Mouse (Mus musculus) c-Kit-negative CD71-positive TER-119-positive erythroid progenitor cells, embryonic 14.5 days (primary cell): Measurements from ENCODE around the gene Irf2.

Experiments used
- DNase-seq: peaks from one replicate; pipeline ENCODE4 v3.0.0-alpha.2; 2013; ENCODE audit warnings: low read depth, low spot score

Gene Irf2

DNA sequence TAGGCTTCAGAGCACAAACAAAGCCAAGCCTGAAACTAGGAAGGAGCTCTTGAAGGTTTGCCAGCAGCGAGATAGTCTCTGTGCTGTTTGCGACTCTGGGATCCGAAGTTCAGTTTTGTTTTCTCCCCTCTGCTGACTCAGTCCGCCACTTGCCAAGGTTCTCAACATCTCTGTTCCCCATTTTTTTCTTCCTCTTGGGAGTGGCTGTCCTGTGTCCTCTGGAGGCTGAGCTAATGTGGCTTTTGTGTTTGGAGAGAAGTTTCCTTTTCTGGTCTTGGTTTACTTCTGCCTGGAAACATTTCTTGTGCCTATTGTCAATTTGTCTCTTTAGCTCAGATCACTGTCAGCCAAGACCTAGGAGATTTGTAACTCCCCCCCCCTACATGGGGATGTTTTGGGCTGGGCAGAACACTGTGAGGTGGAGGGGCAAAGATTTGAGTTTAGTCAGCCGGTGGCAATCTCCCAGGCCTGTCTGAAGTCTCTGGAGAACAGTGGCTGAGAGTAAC, 103.2 kb downstream of the Irf2 start:
- DNase-seq = no peak

DNA sequence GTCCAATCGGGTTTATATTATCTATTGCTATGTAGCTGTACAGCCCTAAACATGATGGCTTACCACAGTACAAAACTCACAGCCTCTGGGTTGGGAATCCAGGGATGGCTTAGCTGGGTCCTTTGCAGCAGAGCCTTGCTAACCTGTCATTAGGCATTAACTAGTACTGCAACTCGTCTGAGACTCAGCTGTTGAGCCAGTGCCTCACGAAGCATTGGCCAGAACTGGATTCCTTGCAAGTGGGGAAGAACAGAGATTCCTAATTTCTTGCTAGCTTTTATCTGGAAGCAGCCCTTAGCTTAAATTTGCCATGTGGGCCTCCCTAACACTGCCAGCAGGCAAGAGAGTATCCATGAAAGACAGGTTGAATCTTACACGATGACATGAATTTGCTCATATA, 104.3 kb downstream of the Irf2 start:
- no peak for DNase-seq

DNA sequence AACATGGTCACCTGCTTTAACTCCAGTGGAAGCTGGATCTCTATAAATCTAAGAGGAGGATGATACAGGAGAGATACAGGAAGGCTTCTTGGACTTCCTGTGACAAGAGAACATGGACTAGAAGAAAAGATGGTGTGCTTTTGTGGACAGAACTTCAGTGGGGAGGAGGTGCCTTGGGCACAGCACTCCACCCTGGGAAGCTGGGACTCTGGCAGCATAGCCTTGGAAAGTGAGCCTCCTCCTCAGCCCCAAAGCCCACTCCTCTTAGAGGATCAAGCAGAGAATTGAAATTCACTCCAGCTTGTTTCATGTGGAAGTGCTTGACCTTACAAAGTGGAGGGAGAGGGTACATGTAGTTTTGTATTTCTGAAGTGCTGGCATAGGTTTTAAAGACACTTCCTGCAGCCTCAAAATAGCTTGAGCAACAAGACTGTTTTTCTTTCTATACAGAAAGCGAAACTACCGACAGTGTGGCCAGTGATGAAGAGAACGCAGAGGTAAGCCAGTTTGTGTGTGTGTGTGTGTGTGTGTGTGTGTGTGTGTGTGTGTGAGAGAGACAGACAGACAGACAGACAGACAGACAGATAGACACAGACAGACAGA, 104.9 kb downstream of the Irf2 start:
- DNase-seq = no peak

DNA sequence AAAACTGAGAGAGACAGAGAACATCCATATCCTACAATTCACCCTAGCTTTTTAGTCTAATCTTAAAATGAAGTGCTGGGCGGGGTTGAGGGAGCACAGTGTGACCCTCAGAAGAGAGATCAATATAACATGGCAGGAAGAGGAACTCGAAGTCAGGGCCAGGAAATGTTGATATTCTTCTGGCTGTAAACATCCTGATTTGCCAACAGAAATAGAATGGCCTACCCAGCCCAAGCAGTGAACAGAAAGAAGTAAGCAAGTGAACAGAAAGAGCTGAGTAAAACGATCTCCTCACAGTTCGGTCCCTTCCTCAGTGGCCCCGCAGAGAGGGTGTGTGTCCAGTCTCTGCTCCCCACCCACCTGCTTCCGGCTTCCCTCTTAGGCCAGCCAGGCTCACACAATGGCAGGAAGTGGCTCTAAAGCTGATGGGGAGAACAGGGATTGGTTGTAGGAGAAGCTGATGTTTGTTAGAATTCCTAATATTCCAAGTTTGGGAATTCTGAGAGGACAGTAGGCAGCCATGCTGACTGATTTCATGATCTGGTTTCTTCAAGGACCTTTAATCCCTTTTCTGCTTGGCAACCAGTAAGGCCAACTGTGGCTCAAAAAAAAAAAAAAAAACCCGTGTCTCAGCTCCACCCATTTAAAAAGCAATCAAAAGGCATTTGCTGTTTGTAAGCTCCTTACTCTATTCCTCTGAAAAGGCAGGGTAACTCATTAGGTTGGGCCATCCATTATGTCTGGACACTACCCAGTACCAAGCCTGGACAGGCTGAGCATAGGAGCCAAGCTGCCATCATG, 105.6 kb downstream of the Irf2 start:
- DNase-seq = no peak

DNA sequence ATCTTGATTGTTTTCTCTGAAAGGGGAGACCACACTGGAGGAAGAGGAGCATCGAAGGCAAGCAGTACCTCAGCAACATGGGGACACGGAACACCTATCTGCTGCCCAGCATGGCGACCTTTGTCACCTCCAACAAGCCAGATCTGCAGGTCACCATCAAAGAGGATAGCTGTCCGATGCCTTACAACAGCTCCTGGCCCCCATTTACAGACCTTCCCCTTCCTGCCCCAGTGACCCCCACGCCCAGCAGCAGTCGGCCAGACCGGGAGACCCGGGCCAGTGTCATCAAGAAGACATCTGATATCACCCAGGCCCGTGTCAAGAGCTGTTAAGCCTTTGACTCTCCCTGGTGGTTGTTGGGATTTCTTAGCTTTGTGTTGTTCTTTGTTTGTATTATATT, 106.4 kb downstream of the Irf2 start:
- no peak for DNase-seq

DNA sequence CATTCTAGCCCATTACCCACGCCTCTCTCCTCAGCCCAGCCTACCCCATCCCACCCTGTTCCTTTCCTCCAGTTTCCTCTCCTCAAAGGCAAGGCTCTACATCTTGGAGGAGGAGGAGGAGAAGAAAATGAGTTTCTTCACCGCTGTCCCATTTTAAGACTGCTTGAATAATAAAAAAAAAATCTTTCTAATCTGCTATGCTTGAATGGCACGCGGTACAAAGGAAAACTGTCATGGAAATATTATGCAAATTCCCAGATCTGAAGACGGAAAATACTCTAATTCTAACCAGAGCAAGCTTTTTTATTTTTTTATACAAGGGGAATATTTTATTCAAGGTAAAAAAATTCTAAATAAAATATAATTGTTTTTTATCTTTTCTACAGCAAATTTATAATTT, 107.4 kb downstream of the Irf2 start:
- no peak for DNase-seq

DNA sequence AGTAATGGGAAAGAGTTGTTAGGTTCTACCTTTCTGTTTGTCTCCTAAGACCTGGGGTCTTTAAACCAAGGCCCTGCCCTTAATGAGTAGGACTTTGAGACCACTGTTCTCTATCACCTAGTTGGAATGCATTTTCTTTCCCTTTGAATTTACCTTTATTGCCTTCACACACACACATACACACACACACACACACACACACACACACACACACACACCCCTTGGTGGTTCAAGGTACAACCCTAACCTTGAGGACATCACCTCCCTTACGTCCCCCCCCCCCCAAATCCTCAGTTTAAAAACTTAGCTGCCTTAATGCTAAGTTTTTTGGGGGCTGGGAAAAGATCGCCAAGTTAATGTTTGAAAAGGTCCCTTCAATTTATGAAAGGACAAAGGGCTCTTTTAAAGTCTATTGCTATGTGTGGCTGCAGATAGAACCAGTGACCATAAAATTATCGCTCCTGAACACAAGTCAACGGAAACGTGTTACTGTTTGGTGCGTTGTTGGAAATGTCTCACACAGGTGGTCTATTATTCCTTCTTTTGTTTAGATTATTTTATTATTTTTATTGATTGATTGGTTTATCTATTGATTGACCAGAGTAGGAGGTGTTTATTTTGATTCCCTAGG, 108.6 kb downstream of the Irf2 start:
- DNase-seq = no peak

DNA sequence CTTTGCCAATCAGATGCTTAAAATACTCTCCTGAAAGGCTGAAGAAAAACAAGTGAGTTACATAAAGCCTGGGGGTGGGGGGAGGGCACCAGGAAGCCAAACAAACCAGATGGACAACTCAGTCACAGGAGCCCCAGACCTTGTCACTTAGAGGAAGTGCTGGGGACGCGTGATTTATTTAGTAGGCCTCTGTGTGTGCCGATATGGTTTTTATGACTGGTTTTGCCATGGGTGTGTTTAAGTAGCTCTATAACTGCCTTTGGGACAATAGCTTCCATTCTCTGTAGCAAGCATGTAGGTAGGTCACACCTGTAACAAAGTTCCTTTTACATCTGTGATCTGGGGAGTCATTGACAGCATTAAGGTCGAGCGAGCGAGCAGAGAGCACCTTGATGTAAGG, 109.4 kb downstream of the Irf2 start:
- DNase-seq = no peak

DNA sequence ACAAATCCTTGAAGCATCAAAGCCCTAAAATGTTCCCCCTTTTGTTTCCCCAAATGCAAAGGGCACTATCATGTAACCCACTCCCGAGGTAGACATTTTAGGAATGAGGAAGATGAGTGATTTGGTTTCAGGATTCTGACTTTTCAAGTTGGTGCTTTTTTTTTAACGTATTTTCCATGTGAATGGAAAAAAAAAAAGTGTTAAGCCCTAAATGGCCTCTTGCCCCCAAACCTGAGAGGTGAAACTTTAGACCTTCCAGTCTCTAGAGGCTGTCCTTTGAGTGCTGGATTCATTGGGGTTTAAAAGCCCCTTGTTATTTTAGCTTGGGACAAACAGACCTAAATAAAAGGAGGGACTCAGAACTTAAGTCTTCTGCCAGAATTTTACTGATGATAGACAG, 109.9 kb downstream of the Irf2 start:
- no peak for DNase-seq

DNA sequence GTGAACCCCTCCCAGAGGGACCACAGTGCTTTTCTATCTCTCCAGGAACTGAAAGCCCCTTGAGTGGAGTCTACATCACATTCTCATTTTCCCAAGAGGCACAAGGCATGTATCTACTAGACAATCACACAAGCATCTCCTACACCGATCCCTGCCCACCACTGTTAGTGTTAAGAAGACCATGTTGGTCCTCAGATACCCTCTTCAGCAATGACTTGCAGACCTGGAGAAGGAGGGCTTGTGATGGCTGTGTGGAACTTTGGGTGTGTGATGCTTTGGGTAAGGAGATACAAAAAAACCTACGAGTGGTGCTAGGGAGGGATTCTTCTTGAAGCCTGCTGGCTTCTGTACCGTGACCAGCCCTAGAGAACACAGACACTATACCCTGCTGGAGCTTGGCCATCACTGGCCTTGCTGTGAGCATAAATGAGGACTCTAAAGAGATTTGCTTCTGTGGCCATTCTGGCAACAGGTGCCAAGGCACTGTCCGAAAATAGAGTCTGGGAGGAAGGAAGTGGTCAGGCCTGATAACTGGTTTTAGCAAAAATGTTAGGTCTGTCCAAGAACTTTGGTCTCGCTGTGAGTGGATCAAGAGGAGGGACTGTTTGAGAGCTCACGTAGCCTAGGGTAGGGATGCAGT, 110.8 kb downstream of the Irf2 start:
- no peak for DNase-seq

DNA sequence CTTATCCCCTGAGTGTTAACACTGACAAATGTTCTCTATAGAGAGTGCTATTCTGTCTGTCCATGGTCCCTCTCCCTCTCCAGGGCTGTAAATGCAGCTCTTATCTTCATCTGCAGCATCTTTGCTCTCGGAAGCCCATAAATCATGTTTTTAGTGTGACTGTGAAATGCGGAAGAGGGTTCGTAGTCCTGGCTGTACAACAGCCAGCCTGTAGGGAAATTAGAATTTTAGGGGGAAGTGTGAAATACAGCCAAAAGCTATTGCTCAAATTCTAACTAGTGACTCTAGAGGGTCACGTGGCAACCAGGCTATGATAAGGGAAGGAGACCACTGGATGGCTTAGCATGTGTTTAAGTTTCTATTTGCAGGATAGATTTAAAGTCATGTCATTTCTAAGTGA, 112.0 kb downstream of the Irf2 start:
- no peak for DNase-seq

DNA sequence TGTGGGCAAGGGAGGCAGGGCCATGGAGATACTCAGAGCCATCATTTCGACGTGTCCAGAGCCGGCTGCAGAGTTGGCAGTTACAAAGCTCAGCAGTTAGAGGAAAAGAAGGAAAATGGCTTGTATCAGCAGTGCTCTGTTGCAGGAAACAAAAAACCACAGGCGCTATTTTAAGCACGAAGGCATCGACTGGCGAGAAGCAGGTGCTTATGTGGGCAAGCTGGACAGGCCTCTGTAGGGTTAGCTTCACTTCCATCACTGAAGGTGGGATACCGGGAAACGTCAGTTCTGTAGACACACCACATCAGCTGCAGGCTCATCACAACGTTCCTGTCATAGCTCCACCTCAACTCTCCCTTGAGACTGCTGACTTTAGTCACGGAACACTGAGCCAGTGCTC, 112.8 kb downstream of the Irf2 start:
- no peak for DNase-seq

DNA sequence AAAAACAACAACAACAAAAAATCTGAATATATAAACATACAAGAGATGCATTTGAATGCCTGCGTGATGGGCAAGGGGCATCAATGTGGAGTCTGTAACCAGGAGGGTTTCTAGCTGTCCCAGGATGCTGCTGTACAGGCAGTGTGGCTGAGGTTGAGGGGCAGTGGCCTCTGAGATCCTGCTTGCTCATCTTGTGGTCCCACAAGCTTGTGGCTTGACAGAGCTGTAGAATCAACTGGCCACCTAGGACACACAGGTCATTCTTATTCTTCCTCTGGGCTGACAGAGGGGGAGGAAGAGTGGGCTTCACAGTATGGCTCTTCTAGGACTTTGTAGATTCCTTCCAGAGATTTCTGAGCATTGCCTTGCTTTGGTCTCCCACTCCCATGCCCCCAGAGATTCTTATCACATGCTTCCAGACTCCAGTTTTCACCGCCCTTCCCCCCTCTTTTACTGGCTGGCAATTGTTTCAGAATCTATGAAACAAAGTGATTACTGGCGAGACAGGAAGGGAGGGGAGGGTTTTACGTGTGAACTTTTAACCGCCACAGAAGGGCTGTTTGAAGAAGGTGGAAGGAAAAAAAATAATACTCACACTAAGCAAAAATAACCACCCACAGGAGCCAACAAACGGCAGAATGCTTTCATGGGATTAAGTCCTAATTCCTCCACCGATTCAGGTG, 119.8 kb downstream of the Irf2 start:
- no peak for DNase-seq

DNA sequence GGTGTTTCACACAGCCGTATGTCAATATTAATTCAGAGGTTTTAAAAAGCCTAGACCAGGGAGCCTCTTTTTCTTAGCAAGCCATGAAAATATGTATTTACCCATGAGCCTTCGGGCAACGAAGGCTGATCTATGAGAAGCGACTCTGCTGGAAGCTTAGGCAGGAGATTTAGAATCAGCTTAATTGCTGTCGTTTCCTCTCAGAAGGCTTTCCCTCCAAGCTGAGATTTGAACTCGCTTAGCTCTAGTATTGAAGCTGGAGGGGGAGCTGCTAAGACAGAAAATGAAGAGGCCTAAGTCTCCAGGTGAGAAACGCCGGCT, 120.3 kb downstream of the Irf2 start:
- no peak for DNase-seq

DNA sequence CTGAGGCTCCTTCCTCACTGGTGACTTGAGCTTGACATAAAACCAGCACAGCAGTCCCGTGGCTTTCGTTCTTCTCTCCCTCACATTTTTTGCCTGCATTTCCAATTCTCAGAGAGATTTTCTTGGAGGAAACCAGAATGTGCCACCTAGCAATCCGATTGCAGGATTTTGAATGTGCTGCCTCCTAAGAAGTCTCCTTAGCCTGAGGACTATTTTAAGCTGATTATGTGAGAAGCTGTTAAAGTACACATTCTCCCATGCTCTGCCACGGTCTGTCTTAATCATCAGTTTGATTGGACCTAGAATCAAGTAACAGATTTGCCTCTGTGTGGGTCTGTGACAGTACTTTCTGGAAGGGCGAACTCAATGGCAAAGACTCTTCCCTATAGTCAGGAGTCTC, 123.0 kb downstream of the Irf2 start:
- no peak for DNase-seq

DNA sequence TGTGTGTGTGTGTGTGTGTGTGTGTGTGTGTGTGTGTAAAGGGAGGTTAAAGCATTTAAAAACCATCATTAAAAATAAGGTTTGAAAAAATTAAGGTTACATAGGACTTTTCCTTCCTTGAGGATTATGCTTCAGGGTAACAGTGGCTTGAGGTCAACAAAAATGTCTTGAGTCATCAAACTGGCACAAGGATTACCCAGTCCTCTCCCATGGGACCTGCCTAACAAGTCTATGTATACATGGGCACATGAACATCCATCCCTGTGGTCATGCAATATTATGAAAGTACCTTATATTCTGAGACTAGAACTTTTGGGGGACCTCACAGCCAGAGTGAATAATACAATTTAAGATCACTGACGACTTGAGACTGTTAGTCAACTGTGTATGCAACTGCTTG, 125.9 kb downstream of the Irf2 start:
- no peak for DNase-seq

DNA sequence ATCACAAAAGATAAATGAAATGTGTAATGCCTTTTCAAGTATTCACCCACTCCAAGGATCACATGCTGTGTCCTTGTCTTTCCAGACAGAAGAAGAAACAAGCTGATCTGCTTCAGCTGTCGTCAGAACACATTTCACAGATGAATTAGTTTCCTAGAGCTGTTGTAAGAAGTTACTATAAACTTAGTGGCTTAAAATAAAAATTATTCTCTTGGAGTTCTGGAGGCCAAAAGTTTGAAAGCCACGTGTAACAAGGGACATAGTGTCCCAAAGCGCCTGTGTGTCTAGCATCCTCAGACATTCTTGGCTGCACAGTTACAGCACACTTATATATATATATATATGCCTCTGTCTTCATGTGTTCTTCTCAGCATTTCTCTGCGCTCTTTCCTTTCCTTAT, 127.9 kb downstream of the Irf2 start:
- DNase-seq = no peak

DNA sequence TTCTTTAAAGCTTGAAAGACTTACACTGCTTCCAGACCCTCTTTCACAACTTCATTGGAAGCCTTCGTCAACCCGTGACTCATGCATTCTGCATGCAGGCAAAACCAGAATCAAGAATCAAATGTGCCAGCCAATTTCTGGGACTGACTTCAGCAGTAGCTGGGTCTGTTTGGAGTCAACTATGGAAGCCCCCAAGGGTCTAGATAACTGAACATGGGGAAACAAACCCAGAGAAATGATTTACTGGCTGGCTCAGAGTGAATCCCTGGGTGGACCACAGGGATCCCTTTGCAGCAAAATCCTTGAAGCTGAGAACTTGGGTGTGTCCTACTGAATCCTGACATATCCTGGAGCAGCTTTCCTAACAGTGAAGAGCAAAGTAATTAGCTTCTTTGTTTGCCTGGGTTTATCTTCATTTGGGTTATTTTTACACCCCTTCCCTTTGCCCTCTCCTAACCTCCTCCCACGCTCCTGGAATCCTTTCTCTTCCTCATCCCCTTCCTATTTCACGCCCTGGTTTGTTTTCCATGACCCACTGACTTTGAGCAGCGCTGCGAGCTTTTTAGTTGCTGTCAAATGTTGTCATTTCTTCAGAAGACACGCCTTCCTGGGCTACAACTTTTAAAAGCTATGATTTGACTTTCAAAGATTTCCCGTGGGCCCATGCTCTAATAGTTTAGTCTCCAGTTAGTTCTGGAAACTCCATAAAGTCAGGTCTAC, 129.0 kb downstream of the Irf2 start:
- DNase-seq = no peak

DNA sequence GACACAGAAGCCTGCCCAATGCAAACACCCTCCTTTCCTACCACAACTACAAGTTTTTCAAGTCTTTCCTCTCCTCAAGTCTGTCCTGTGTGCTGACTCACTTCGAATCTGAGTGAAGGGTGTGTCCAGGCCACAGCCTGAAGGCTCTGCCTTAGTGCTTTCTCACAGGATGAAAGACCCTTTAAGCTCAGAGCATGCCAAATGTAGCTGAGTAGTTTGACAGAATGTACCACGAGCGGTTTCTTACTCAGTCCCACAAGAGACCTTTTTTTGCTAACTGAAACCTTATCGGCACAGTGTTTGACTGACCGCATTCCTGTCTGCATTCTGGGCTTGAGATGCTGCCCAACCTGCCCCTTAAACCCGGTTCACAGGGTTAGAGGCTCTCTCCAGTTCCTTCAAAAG, 130.0 kb downstream of the Irf2 start:
- DNase-seq = no peak

DNA sequence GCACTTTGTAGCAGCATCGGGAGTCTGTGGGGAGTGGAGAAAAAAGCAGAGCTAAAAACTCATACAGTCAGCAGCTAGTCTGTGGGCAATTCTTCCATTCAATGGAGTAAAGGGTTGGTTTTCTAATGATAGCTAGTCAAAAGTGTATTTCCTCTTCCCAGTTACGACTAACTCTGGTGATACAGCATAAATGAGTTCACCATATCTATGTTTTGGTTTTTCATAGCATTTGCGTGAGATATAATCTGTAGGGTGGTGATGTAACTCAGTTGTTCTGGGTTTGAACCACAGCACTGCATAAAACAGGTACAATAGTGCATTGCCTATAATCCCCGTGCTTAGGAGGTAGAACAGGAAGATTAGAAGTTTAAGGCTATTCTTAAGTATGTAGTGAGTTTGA, 131.6 kb downstream of the Irf2 start:
- DNase-seq = no peak

DNA sequence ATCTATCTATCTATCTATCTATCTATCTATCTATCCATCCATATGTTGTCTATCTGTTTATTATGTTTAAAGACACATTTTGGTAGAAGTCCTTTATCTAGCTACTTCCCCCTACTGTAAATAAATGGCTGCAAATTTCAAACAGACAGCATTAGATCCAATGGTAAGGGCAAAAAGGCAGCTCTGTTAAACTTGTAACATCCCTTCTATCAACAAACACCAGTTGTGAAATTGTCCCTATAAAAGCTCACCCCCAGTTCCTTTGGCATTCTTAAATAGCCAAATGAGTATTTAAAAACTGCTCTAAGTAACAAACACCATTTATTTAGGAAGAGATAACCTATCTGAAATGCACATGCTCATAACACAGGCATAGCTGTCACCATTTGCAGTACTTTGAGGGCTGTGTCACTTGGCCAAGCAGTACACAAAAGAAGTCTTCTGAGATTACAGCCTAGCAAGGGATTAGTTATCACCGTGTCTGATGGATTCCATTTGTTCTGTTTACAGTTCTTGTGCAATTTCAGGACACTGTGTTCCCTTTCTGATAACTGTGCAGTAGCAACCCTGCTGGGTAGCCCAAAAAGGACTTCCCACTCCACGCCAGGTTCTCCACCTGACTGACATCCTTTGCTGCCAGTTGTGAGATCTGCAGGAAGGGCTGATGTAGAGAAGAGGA, 136.2 kb downstream of the Irf2 start:
- no peak for DNase-seq
